Mouse (Mus musculus) adipocyte (in vitro differentiated cells): ENCODE data around the gene Fastkd5.

Experiments
- DNase-seq: peaks from one replicate; pipeline ENCODE4 v3.0.0-alpha.2; 2016; ENCODE audit warnings: low spot score

The Fastkd5 gene

GRCm38 (mm10) chr2:130634006-130634738, 4.3 kb upstream of the Fastkd5 start:
- DNase-seq = no peak

- DNase-seq = no peak
These were observed 3.3 kb upstream of the Fastkd5 start for GRCm38 (mm10) chr2:130632887-130633675.

- DNase-seq = peak; percentile 23
These were observed 2.6 kb upstream of the Fastkd5 start for GRCm38 (mm10) chr2:130632416-130632815.

DNA sequence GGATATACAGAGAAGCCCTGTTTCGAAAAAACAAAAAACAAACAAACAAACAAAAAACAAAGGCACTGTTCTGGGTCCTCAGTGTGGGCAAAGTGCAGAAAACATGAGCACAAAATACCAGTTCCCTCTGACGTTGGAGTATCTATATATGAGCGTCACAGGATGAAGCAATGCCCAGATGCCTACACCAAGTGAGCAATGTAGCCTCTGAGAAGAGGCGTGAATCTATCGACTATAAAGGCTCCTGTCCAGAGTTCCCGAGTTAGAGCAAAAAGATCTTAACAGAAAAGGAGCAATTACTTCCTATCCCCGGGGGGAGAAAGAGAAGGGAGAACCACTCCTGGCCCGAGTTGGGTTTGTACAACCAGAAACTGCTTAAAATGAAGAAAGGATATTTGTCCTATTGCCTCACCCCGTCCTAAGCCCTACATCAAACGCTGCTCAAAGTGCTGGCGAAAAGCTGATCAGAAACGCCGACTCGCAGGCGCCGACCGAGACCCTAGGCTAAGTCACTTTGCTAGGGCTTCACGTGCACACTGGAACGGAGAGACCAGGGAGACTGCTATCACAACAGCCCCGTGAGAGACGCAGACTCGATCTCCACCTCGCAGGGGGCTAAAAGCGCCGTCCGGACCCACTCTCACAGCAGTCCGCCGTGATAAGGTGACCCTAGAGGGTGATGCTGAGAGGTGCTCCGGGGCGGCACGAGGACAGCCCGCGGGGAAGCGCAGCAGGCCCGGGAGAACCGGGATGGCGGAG, 568 bp downstream of the Fastkd5 start:
- DNase-seq = peak; percentile 33

GRCm38 (mm10) chr2:130628424-130628823, 1.4 kb downstream of the Fastkd5 start:
- DNase-seq = no peak

DNA sequence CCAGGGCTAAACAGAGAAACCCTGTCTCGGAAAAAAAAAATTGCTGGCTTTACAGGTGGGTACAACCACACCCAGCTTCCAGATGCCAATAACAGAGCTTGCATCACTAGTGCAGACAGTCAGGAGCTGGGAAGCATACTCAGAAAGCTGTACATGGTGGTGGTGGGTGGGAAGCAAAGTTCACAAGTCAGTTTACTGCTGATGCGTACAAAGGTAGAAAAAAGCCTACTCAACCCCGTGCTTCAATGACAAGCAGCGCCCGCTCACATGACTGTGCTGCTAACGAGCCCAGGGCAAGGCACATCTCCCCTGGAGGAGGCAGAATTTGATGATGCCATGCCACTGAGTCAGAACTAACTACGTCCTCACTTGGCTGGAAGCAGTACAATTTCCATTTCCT, 10.9 kb downstream of the Fastkd5 start:
- no peak for DNase-seq

GRCm38 (mm10) chr2:130613091-130613490, 16.7 kb downstream of the Fastkd5 start:
- DNase-seq = no peak

GRCm38 (mm10) chr2:130602195-130602594, 27.6 kb downstream of the Fastkd5 start:
- DNase-seq = no peak

GRCm38 (mm10) chr2:130598399-130598798, 31.4 kb downstream of the Fastkd5 start:
- no peak for DNase-seq

DNA sequence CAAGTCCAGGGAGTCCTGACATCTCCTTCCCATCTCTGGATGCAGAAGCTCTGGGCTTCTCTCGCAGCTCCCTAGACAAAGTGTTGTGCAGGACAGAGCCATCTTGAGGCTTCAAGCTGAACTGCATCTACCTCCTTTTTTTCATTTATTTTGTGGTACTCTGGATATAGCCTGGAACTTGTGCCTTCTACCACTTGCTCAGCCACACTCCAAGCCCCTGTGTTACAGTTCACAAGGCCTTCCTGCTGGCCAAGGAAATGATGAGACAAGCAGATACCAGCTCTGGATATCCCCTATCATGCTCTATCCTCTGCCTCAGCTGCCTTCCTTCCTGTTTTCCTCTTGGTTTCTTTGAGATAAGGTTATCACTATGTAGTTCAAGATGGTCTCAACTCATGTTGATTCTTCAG, 32.2 kb downstream of the Fastkd5 start:
- DNase-seq = peak; percentile 61

DNA sequence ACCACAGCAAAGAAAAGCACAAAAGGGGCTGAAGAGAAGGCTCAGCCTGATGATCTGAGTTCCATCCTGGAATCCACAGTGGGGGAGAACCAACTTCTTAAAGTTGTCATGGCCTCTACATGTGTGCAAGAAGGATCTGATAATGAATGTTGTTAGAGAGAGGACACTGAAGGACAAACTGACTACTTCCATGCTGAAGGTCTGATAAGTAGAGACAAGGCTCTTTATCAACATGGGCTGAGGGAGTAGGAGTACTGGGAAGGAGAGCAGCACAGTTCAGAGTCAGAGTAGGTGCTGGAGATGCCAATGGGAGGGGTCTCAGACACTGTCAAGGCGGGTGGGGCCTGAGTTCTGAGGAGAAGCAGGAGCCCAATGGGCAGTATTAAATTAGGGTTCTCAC, 34.2 kb downstream of the Fastkd5 start:
- no peak for DNase-seq

DNA sequence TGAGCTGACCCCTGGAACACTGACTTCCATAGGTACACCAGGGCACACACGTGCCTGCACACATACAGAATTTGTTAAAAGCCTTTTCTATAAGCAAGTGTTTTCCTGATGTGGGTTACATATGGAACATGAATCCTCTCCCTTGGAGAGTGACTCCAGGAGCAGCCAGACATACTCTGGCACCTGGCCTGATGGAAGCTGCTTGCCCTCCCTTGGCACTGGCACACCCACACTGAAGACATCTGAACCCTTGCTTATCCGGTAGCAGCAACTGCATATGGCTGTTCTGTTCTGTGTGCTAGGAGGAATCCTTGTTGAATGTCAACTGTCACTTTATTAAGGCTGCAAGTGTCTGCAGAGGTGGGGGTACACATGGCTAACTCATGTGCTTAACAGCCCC, 38.8 kb downstream of the Fastkd5 start:
- DNase-seq = no peak

GRCm38 (mm10) chr2:130589761-130590160, 40.1 kb downstream of the Fastkd5 start:
- no peak for DNase-seq

GRCm38 (mm10) chr2:130589157-130589556, 40.7 kb downstream of the Fastkd5 start:
- no peak for DNase-seq

- DNase-seq = no peak
These were observed 41.5 kb downstream of the Fastkd5 start for GRCm38 (mm10) chr2:130588373-130588772.

DNA sequence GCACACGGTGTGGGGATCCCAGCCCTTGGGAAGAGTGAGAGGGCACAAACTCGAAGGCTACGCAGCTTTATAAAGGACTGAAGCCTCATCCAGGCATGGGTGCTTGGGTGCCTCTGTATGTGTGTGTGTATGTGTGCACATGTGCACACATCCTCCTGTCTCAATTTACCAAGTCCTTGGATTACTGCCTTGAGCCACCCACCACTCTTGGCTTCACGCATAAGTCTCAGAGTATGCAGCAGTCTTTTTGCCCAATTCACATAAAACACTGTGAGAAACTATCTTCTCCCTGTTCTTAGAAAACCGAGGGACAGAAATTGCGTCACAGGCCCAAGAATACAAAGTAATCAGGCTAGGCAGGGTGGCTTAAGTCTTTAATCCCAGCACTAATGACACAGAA, 43.8 kb downstream of the Fastkd5 start:
- DNase-seq = no peak

- no peak for DNase-seq
These were observed 45.8 kb downstream of the Fastkd5 start for GRCm38 (mm10) chr2:130583902-130584560.

DNA sequence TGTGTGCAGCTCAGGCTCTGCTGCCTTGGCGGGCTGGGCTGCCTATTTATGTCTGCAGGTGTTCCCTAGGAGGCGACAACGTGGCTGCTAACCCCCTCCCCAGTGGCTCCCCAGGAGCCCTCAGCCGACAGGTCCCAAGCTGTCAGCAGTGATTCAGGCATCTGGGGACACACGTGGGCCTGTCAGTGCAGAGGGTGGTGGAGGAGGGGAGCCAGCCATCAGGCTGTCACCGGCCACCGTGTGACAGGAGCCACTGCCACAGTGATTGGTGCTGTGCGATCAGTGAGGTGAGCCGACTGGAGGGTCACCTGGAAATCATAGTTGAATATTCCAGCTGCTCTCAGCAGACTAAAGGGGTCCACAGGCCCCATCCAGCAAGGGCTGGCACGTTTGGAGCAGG, 47.3 kb downstream of the Fastkd5 start, which contains the start of gene Avp:
Gene Avp (minus strand): TSS at position 3 of the 400 bp plus-strand sequence.
- DNase-seq = no peak

DNA sequence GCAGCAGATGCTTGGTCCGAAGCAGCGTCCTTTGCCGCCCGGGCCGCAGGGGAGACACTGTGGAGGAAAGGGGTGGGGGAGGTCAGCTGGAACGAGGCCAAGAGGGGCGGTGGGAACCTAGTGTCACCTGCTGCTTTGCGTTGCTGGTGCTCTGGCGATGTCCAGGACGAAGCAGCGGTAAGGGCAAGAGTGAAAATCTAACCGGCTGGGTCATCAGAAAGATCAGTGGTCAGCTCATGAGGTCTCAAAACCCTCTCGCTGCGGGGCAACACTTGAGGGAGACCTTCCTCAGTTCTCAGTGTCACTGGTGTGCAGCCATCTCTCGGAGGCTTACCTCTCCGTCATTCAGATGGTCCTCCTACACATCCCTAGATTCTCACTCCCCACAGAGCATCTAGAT, 48.6 kb downstream of the Fastkd5 start:
- no peak for DNase-seq

DNA sequence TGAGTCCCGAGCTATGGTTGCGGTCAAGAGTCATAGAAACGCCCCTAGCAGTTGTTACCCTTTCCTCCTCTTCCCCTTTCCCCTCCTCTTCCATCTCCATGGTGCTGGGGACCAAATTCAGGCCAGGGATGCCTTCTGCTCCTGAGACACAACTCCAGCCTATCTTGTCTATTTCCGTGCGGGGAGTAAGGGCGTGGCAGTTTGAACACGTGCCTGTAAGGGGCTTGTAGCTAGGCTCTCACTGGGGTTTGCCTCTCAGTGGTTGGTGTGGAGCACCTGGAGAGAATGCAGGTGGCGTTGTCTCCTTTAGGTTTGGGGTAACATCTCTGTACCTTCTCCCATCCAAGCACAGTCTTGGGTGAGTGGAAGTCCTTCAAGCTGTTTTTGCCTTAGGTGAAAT, 50.0 kb downstream of the Fastkd5 start:
- no peak for DNase-seq

GRCm38 (mm10) chr2:130578148-130578547, 51.7 kb downstream of the Fastkd5 start:
- DNase-seq = peak; percentile 67

- DNase-seq = peak; percentile 57
These were observed 52.2 kb downstream of the Fastkd5 start for GRCm38 (mm10) chr2:130577632-130578031.
